Mouse (Mus musculus): ENCODE measurements around the gene Mrpl9. TPM values are rescaled to one million over a fixed set of nuclear protein-coding genes. Genes with fewer than 3 reads are reported as not detected.

Gene Mrpl9
- total RNA-seq, 1 experiment = 53.0 TPM

GRCm38 (mm10) chr3:94434305-94434704 lies 8.8 kb upstream of the Mrpl9 start:
- Histone ChIP-seq H3K36me3 (ENCODE audit: control insufficient read depth, insufficient read depth, low read length, poor library complexity, severe bottlenecking) (no peaks in the 10 kb centered on the region), H3K9me3 (ENCODE audit: control insufficient read depth, insufficient read depth, low read depth, low read length) (no peaks in the 10 kb centered on the region), H3K4me1 (ENCODE audit: control insufficient read depth in 2 of 2, insufficient read depth in 2 of 2, low read length in 2 of 2, poor library complexity in 1 of 2) (no peaks in the 10 kb centered on the region), H3K9ac (ENCODE audit: insufficient read depth, low read depth, low read length, poor library complexity, severe bottlenecking) (no peak overlapping the region), H3K4me3 (ENCODE audit: insufficient read depth in 1 of 2, low read depth in 1 of 2, low read length in 2 of 2, poor library complexity in 1 of 2, severe bottlenecking in 1 of 2) (no peak overlapping the region), H3K27ac (ENCODE audit: insufficient read depth, low read depth, low read length, poor library complexity, severe bottlenecking) (no peak overlapping the region)
- TF ChIP-seq HCFC1 (IDR thresholded peaks at IDR 0.05; ENCODE audit: borderline replicate concordance, insufficient read depth, low read length) = no peak
- TF ChIP-seq ZC3H11A (IDR thresholded peaks at IDR 0.05; ENCODE audit: borderline replicate concordance, low read depth, low read length) = no peak
- no peak for TF ChIP-seq CHD2 (IDR thresholded peaks at IDR 0.05; ENCODE audit: low read depth, low read length)
- TF ChIP-seq ZNF384 (IDR thresholded peaks at IDR 0.05; ENCODE audit: low read depth, low read length) = no peak
- no peak for TF ChIP-seq MAFK (IDR thresholded peaks at IDR 0.05; ENCODE audit: insufficient read depth, low read depth, low read length)
- no peak for DNase-seq (ENCODE audit: low read depth, low spot score)
- in situ Hi-C loops (cut with MboI; ENCODE audit: low sequenced_read_pairs in 2 of 2, unreplicated experiment in 2 of 2) = no loop called here

- Histone ChIP-seq H3K4me1 (ENCODE audit: control insufficient read depth in 2 of 2, insufficient read depth in 2 of 2, low read length in 2 of 2, poor library complexity in 1 of 2) (no peaks in the 10 kb centered on the region), H3K9ac (ENCODE audit: insufficient read depth, low read depth, low read length, poor library complexity, severe bottlenecking) (no peak overlapping the region), H3K9me3 (ENCODE audit: control insufficient read depth, insufficient read depth, low read depth, low read length) (no peaks in the 10 kb centered on the region), H3K4me3 (ENCODE audit: insufficient read depth in 1 of 2, low read depth in 1 of 2, low read length in 2 of 2, poor library complexity in 1 of 2, severe bottlenecking in 1 of 2) (no peak overlapping the region), H3K36me3 (ENCODE audit: control insufficient read depth, insufficient read depth, low read length, poor library complexity, severe bottlenecking) (no peaks in the 10 kb centered on the region), H3K27ac (ENCODE audit: insufficient read depth, low read depth, low read length, poor library complexity, severe bottlenecking) (no peak overlapping the region)
- in situ Hi-C loops (cut with MboI; ENCODE audit: low sequenced_read_pairs in 2 of 2, unreplicated experiment in 2 of 2) = no loop called here
- no peak for DNase-seq (ENCODE audit: low read depth, low spot score)
- TF ChIP-seq ZC3H11A (IDR thresholded peaks at IDR 0.05; ENCODE audit: borderline replicate concordance, low read depth, low read length) = no peak
- TF ChIP-seq MAFK (IDR thresholded peaks at IDR 0.05; ENCODE audit: insufficient read depth, low read depth, low read length) = no peak
- no peak for TF ChIP-seq HCFC1 (IDR thresholded peaks at IDR 0.05; ENCODE audit: borderline replicate concordance, insufficient read depth, low read length)
- TF ChIP-seq ZNF384 (IDR thresholded peaks at IDR 0.05; ENCODE audit: low read depth, low read length) = no peak
- TF ChIP-seq CHD2 (IDR thresholded peaks at IDR 0.05; ENCODE audit: low read depth, low read length) = no peak
These were observed 6.7 kb upstream of the Mrpl9 start for GRCm38 (mm10) chr3:94436420-94436819.

DNA sequence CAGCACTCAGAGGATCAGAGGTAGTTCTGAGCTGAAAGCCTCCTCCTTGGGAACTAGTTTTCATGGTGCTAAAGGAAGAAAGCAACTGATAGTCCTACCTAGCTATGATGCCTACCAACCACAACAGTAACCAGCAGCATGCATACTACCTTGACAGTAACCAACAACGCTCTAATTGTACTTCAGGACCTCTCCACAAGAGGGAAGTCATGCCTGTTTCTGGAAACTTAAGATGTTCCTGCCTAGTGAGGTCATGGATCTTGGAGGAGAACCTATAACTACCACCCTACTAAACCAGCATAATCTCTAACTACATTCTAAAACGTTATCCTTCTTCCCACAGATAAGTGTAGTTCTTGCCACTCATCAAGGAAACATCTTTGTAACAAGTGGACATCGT lies 1.9 kb upstream of the Mrpl9 start:
- Histone ChIP-seq H3K27ac (ENCODE audit: insufficient read depth, low read depth, low read length, poor library complexity, severe bottlenecking) (no peak overlapping the region), H3K4me1 (ENCODE audit: control insufficient read depth in 2 of 2, insufficient read depth in 2 of 2, low read length in 2 of 2, poor library complexity in 1 of 2) (0 out of 4 replicates have a peak, but pooled peaks cover 0 to 4% of the 10 kb centered on the region in 2 experiments), H3K4me3 (ENCODE audit: insufficient read depth in 1 of 2, low read depth in 1 of 2, low read length in 2 of 2, poor library complexity in 1 of 2, severe bottlenecking in 1 of 2) (no peak overlapping the region), H3K9me3 (ENCODE audit: control insufficient read depth, insufficient read depth, low read depth, low read length) (no peaks in the 10 kb centered on the region), H3K9ac (ENCODE audit: insufficient read depth, low read depth, low read length, poor library complexity, severe bottlenecking) (no peak overlapping the region), H3K36me3 (ENCODE audit: control insufficient read depth, insufficient read depth, low read length, poor library complexity, severe bottlenecking) (peaks cover 9% of the 10 kb centered on the region)
- DNase-seq (ENCODE audit: low read depth, low spot score) = no peak
- no peak for TF ChIP-seq HCFC1 (IDR thresholded peaks at IDR 0.05; ENCODE audit: borderline replicate concordance, insufficient read depth, low read length)
- no peak for TF ChIP-seq MAFK (IDR thresholded peaks at IDR 0.05; ENCODE audit: insufficient read depth, low read depth, low read length)
- no peak for TF ChIP-seq ZNF384 (IDR thresholded peaks at IDR 0.05; ENCODE audit: low read depth, low read length)
- TF ChIP-seq CHD2 (IDR thresholded peaks at IDR 0.05; ENCODE audit: low read depth, low read length) = no peak
- TF ChIP-seq ZC3H11A (IDR thresholded peaks at IDR 0.05; ENCODE audit: borderline replicate concordance, low read depth, low read length) = no peak
- in situ Hi-C loops (cut with MboI; ENCODE audit: low sequenced_read_pairs in 2 of 2, unreplicated experiment in 2 of 2) = no loop called here

- H3K27ac ChIP-seq (ENCODE audit: insufficient read depth, low read depth, low read length, poor library complexity, severe bottlenecking) = peak within 1 kb of the TSS; percentile 61; the same call in 1 of the 2 replicates
- H3K9me3 ChIP-seq (ENCODE audit: control insufficient read depth, insufficient read depth, low read depth, low read length) = no peaks in the 10 kb centered on the region
- peak within 1 kb of the TSS; percentile 96 to 100 for H3K4me3 ChIP-seq (ENCODE audit: insufficient read depth in 1 of 2, low read depth in 1 of 2, low read length in 2 of 2, poor library complexity in 1 of 2, severe bottlenecking in 1 of 2)
- no peak for DNase-seq (ENCODE audit: low read depth, low spot score)
- TF ChIP-seq MAFK (IDR thresholded peaks at IDR 0.05; ENCODE audit: insufficient read depth, low read depth, low read length) (no peak), ZNF384 (IDR thresholded peaks at IDR 0.05; ENCODE audit: low read depth, low read length) (no peak), ZC3H11A (IDR thresholded peaks at IDR 0.05; ENCODE audit: borderline replicate concordance, low read depth, low read length) (no peak), CHD2 (IDR thresholded peaks at IDR 0.05; ENCODE audit: low read depth, low read length) (no peak), HCFC1 (IDR thresholded peaks at IDR 0.05; ENCODE audit: borderline replicate concordance, insufficient read depth, low read length) (no peak)
- 0 out of 4 replicates have a peak, but pooled peaks cover 0 to 4% of the 10 kb centered on the region in 2 experiments for H3K4me1 ChIP-seq (ENCODE audit: control insufficient read depth in 2 of 2, insufficient read depth in 2 of 2, low read length in 2 of 2, poor library complexity in 1 of 2)
- peaks cover 22% of the 10 kb centered on the region for H3K36me3 ChIP-seq (ENCODE audit: control insufficient read depth, insufficient read depth, low read length, poor library complexity, severe bottlenecking)
- in situ Hi-C loops (cut with MboI; ENCODE audit: low sequenced_read_pairs in 2 of 2, unreplicated experiment in 2 of 2) = no loop called here
- peak within 1 kb of the TSS; percentile 99 for H3K9ac ChIP-seq (ENCODE audit: insufficient read depth, low read depth, low read length, poor library complexity, severe bottlenecking)
These were observed 463 bp downstream of the Mrpl9 start, which contains the start of gene Oaz3 for GRCm38 (mm10) chr3:94443597-94443964. Oaz3 (minus strand) TSS chr3:94443915.
